ENCODE assay signal across 8 mouse cellular contexts in genomic region chr3:104542065-104542429, GRCm38 (mm10). TPM values are rescaled to one million over a fixed set of nuclear protein-coding genes. Genes with fewer than 3 reads are reported as not detected.
DNase-seq lines count a peak whose midpoint lies in the region; ATAC-seq and TF ChIP-seq lines count a peak whose summit lies in the region.

No protein-coding gene starts in this region.

- ATAC-seq in lung, embryonic 15.5 days (ENCODE audit: borderline replicate concordance, extremely low read depth, low FRiP score, low TSS enrichment): no peak
- ATAC-seq in liver, embryonic 12.5 days: no peak

- H3K4me3 ChIP-seq in lung, embryonic 15.5 days: no peak overlapping the region
- no peak overlapping the region for H3K4me3 ChIP-seq in lung, adult 2 months (replicated peaks; ENCODE audit: extremely low read depth, low read depth, low read length)
- H3K4me3 ChIP-seq in liver, embryonic 12.5 days: no peak overlapping the region

- H3K9me3 ChIP-seq in lung, embryonic 15.5 days: no peaks in the 10 kb centered on the region
- no peaks in the 10 kb centered on the region for H3K9me3 ChIP-seq in liver, embryonic 12.5 days (replicated peaks)

- no peak for TF ChIP-seq POLR2A in lung, adult 2 months (IDR thresholded peaks at IDR 0.05; ENCODE audit: borderline replicate concordance, extremely low read depth, low read depth, low read length)

- H3K27me3 ChIP-seq in lung, embryonic 15.5 days: no peaks in the 10 kb centered on the region
- no peaks in the 10 kb centered on the region for H3K27me3 ChIP-seq in liver, embryonic 12.5 days (replicated peaks)

- peak overlapping the region; percentile 76 for H3K4me2 ChIP-seq in lung, embryonic 15.5 days
- peak overlapping the region; percentile 45 for H3K4me2 ChIP-seq in liver, embryonic 12.5 days

- 9% methylated on average over 2 of the region's 2 CpGs for WGBS in lung, embryonic 15.5 days
- 34% methylated on average over 2 of the region's 2 CpGs for WGBS in lung, adult 2 months
- WGBS in liver, embryonic 12.5 days (ENCODE audit: insufficient replicate concordance): 64% methylated on average over 2 of the region's 2 CpGs

- no peak for TF ChIP-seq CTCF in lung, adult 2 months (IDR thresholded peaks at IDR 0.05; ENCODE audit: insufficient read depth, low read length)

- H3K4me1 ChIP-seq in lung, embryonic 15.5 days: peaks cover 14% of the 10 kb centered on the region
- no peaks in the 10 kb centered on the region; the same call in 1 of the 2 replicates for H3K4me1 ChIP-seq in lung, adult 2 months (ENCODE audit: control insufficient read depth, insufficient read depth, low read length)
- H3K4me1 ChIP-seq in liver, embryonic 12.5 days: peaks cover 8% of the 10 kb centered on the region; the same call in 1 of the 2 replicates

- H3K36me3 ChIP-seq in lung, embryonic 15.5 days: no peaks in the 10 kb centered on the region
- no peaks in the 10 kb centered on the region for H3K36me3 ChIP-seq in liver, embryonic 12.5 days

- peak; percentile 12 for DNase-seq in cerebellum, adult 8-10 months
- DNase-seq in cerebellum, adult 18-20 months: no peak
- no peak for DNase-seq in lung, adult 2 months
- peak; percentile 43 for DNase-seq in testis, postnatal 10 days (ENCODE audit: low spot score)
- no peak for DNase-seq in urinary bladder, adult 18-20 months (ENCODE audit: low spot score in 2 of 2)
- DNase-seq in spleen, adult 12 weeks (ENCODE audit: low spot score): no peak

- H3K27ac ChIP-seq in lung, embryonic 15.5 days: no peak overlapping the region
- no peak overlapping the region for H3K27ac ChIP-seq in liver, embryonic 12.5 days

- H3K9ac ChIP-seq in lung, embryonic 15.5 days: peak overlapping the region; percentile 22; the same call in 1 of the 2 replicates
- H3K9ac ChIP-seq in liver, embryonic 12.5 days: no peak overlapping the region

RNA-seq across cellular contexts. Expression of gene Lrig2, which starts 30.3 kb away (rescaled TPM):
- 14.2 and 15.4 TPM in 2 replicates for polyA plus RNA-seq in lung, embryonic 15.5 days (2015; fragmentation: Nextera tagmentation; extraction: Ambion mirVana)
- 5.7 and 7.8 TPM in 2 replicates for polyA plus RNA-seq in lung, adult 2 months (2012; rRNA removed)
- 5.4 and 6.8 TPM in 2 replicates for polyA plus RNA-seq in liver, embryonic 12.5 days (2016; fragmentation: Nextera tagmentation; extraction: Ambion mirVana)

Comparison
In these comparisons a context has a peak if more than half of its experiments do, and no peak if none do; other contexts are left out.
1. DNase-seq: peak in cerebellum, adult 8-10 months (single experiment) and testis, postnatal 10 days (single experiment); none in cerebellum, adult 18-20 months (0 of 2), lung, adult 2 months (single experiment), urinary bladder, adult 18-20 months (0 of 2) and spleen, adult 12 weeks (single experiment).